Mouse (Mus musculus) midbrain, postnatal 0 days (tissue): ENCODE measurements around the gene Gm20671. TPM values are rescaled to one million over a fixed set of nuclear protein-coding genes. Genes with fewer than 3 reads are reported as not detected.
A peak's percentile ranks its signal among the peaks of the same experiment; 100 is the strongest.

Source experiments
- ATAC-seq: fragments of 200-750 bp; cut with Nextera tagmentation; 2 replicates; pipeline ENCODE4 v1.8.0; 2017; ENCODE audit warnings: moderate number of reproducible peaks, mild to moderate bottlenecking, moderate TSS enrichment, moderate library complexity; ENCODE audit not compliant: low FRiP score
- DNase-seq: peaks from one replicate; pipeline ENCODE4 v3.0.0-alpha.2; 2015; ENCODE audit warnings: low spot score
- H3K27ac ChIP-seq: fragments of 300-500 bp; sonication (generic); 2 replicates; pipeline ENCODE4 v1.5.1; 2014; ENCODE audit warnings: low read depth, mild to moderate bottlenecking, low read length, mixed read lengths
- H3K27me3 ChIP-seq: fragments of 300-500 bp; sonication (generic); 2 replicates; pipeline ENCODE4 v1.6.1; 2014; ENCODE audit warnings: low read length, control low read depth, mixed read lengths; ENCODE audit not compliant: insufficient read depth
- H3K36me3 ChIP-seq: fragments of 300-500 bp; sonication (generic); 2 replicates; pipeline ENCODE4 v1.6.1; 2014; ENCODE audit warnings: low read length, control low read depth, mixed read lengths; ENCODE audit not compliant: insufficient read depth
- H3K4me1 ChIP-seq: fragments of 300-500 bp; sonication (generic); 2 replicates; pipeline ENCODE4 v1.6.1; 2014; ENCODE audit warnings: mild to moderate bottlenecking, control low read depth, antibody characterized with exemption, low read length, mixed read lengths; ENCODE audit not compliant: insufficient read depth
- H3K4me2 ChIP-seq: fragments of 300-500 bp; sonication (generic); 2 replicates; pipeline ENCODE4 v1.6.1; 2014; ENCODE audit warnings: low read depth, mild to moderate bottlenecking, low read length, mixed read lengths; ENCODE audit not compliant: poor library complexity, severe bottlenecking
- H3K4me3 ChIP-seq: fragments of 300-500 bp; sonication (generic); 2 replicates; pipeline ENCODE4 v1.5.1; 2014; ENCODE audit warnings: low read depth, mild to moderate bottlenecking, low read length, moderate library complexity
- H3K9ac ChIP-seq: fragments of 300-500 bp; sonication (generic); replicated peaks from 2 replicates; pipeline ENCODE4 v1.6.1; 2014; ENCODE audit warnings: mild to moderate bottlenecking, low read length, moderate library complexity, mixed read lengths; ENCODE audit not compliant: poor library complexity, severe bottlenecking
- H3K9me3 ChIP-seq: fragments of 300-500 bp; sonication (generic); 2 replicates; pipeline ENCODE4 v1.6.1; 2016; ENCODE audit warnings: low read length, control low read depth
- CTCF ChIP-seq: IDR thresholded peaks from 2 replicates; pipeline ENCODE4 v1.5.1; 2016; ENCODE audit warnings: antibody characterized with exemption, mild to moderate bottlenecking
- WGBS: fragments of 180-500 bp; shearing (Covaris S2); extraction: QIAGEN DNeasy Blood & Tissue Kit; methylation state at CpG from one replicate; pipeline ENCODE4 v1.1.7; 2014; 5-methylcytosine and 5-hydroxymethylcytosine counted together
- polyA plus RNA-seq: library from polyadenylated mRNA; unstranded; fragments of >200 nt; fragmentation: Nextera tagmentation; extraction: Ambion mirVana; gene quantifications from 2 replicates; pipeline ENCODE4 v1.2.1, GENCODE M21; 2015
- total RNA-seq: library from RNA; depleted of rRNA; stranded (reverse); fragments of >200 nt; gene quantifications from 2 replicates; pipeline ENCODE4 v1.2.3, GENCODE M21; 2014

Gene Gm20671
- total and polyA plus RNA-seq, 2 experiments from 2014 or later, result 7.0 TPM; not detected in 1

DNA sequence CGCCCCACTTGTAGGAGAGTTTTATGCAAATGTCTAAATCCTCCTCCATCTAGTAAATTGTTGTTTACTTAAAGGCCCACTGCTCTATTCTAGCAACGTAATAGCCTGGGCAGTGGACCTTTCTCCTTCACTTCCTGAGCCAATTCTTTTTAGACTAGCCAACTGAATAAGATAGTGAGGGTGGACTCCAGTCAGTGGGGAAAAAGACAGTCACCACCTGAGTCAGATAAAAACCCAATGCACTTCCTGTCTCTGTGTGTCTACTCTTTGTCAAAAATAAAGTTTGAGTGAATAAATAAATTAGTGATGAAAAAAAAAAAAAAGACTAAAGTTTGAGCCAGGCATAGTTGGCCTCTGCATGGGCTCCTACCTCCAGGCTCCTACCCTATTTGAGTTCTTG is 67.2 kb downstream of the Gm20671 start:
- Histone ChIP-seq H3K4me1 (no peaks in the 10 kb centered on the region), H3K27me3 (no peaks in the 10 kb centered on the region), H3K9ac (no peak overlapping the region), H3K27ac (no peak overlapping the region), H3K4me3 (no peak overlapping the region), H3K36me3 (peaks cover 15% of the 10 kb centered on the region; the same call in 1 of the 2 replicates), H3K9me3 (no peaks in the 10 kb centered on the region), H3K4me2 (no peak overlapping the region)
- TF ChIP-seq CTCF, result no peak
- ATAC-seq (no peak), DNase-seq (no peak)
- 74% methylated on average over 2 of the region's 2 CpGs for WGBS

DNA sequence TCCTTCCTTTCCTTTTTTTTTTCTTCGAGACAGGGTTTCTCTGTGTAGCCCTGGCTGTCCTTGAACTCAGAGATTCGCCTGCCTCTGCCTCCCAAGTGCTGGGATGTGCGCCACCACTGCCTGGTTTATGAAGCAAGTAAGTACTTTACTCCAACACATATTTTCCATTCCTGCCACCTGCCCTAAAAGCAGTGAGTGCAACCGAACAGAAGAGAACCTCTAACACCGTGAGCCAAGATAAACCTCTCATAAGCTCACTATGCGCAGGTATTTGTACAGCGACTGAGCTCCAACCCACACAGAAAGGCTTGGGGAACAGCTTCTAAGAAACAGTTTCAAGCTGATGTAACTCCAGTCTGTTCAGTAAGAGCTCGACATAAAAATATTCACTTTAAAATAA is 70.8 kb downstream of the Gm20671 start:
- H3K27me3 ChIP-seq, result no peaks in the 10 kb centered on the region
- no peak overlapping the region for H3K4me3 ChIP-seq
- no peak overlapping the region for H3K9ac ChIP-seq
- ATAC-seq (no peak), DNase-seq (no peak)
- H3K27ac ChIP-seq, result no peak overlapping the region
- 0 out of 2 replicates have a peak, but pooled peaks cover 3% of the 10 kb centered on the region for H3K36me3 ChIP-seq
- no peak for TF ChIP-seq CTCF
- H3K4me1 ChIP-seq, result no peaks in the 10 kb centered on the region
- no peaks in the 10 kb centered on the region for H3K9me3 ChIP-seq
- 96% methylated on average over 8 of the region's 8 CpGs for WGBS
- no peak overlapping the region for H3K4me2 ChIP-seq

DNA sequence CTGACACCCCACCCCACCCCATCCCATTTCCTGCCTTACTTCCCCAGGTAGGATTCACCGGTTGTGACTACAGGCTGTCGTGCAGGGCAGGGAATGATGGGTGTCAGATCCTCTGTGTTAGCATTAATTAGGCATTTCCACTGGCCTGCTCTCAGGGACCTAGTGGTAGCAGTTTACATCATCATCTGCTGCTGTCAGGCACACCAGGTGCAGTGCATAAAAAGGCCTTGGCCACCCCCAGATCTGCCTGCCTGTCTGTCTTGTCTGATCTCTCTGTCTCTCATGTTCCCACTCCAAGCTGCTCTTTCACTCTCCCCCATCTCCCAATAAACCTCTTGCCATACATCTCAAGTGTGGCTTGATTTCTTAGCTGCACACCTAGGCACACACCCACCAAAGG is 75.2 kb downstream of the Gm20671 start:
- H3K36me3 ChIP-seq, result no peaks in the 10 kb centered on the region
- DNase-seq (no peak), ATAC-seq (no peak)
- no peak for TF ChIP-seq CTCF
- 46% methylated on average over 2 of the region's 2 CpGs for WGBS
- H3K27me3 ChIP-seq, result no peaks in the 10 kb centered on the region
- no peak overlapping the region for H3K4me3 ChIP-seq
- 0 out of 2 replicates have a peak overlapping the region, but pooled peaks have one; percentile 2 for H3K9ac ChIP-seq
- no peak overlapping the region for H3K4me2 ChIP-seq
- no peak overlapping the region for H3K27ac ChIP-seq
- H3K9me3 ChIP-seq, result no peaks in the 10 kb centered on the region
- no peaks in the 10 kb centered on the region for H3K4me1 ChIP-seq

DNA sequence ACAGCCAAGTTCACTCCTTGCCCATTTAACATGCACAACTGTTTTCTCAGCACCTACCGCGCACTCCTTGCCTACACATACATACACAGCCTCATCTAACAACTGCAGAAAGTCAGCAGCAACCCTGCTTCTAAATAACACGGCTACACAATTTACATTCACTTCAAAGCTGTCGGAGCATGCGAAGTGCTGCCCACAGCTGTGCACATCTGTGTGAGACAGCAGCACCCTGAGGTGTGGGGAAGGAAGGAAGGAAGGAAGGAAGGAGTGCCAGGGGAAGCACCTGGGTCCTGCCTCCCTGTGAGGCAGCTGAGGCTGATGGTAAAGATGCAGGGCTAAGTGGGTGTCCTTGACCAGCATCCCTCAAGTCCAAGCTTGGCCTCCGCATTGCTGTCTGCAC is 78.0 kb downstream of the Gm20671 start:
- DNase-seq (no peak), ATAC-seq (no peak)
- 89% methylated on average over 6 of the region's 6 CpGs for WGBS
- TF ChIP-seq CTCF, result no peak
- no peak overlapping the region for H3K27ac ChIP-seq
- H3K36me3 ChIP-seq, result no peaks in the 10 kb centered on the region
- H3K4me3 ChIP-seq, result no peak overlapping the region
- H3K4me2 ChIP-seq, result no peak overlapping the region
- no peaks in the 10 kb centered on the region for H3K27me3 ChIP-seq
- no peak overlapping the region for H3K9ac ChIP-seq
- H3K4me1 ChIP-seq, result no peaks in the 10 kb centered on the region
- no peaks in the 10 kb centered on the region for H3K9me3 ChIP-seq

DNA sequence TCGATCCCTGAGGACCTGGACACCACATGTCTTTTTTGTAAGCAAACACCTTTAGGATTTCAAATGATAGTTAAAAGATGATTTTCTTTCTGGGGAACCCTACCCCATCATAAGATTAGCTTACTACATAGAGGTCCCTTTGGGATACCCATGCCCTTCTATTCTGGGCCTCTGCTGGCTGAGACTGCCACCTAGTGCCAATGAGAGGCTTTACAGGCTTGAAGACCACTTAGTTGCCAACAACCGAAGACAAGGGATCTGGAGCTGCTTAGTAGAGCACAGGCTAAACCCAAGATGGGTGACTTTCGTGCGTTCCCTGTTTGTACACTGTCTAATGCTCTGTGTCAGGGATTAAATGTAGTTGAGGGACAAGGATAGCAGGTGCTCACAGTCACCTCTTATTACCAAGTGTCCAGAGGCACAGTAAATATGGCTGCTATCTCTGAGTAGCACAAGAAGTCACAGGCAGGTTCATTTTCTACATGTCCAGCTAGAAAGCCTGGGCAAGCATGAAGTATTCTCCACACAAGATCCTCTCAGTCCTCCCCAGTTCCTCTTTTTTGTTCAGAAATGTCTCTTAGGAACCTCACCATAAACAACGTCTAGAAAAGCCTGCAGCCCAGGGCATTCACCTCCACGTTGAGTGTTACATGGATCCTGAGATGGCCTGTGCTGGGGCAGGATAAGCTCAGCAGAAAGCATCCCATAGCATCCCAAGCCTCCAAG is 79.1 kb downstream of the Gm20671 start:
- Histone ChIP-seq H3K27ac (no peak overlapping the region), H3K4me2 (no peak overlapping the region), H3K36me3 (no peaks in the 10 kb centered on the region), H3K4me1 (peaks cover 2% of the 10 kb centered on the region; the same call in 1 of the 2 replicates), H3K4me3 (no peak overlapping the region), H3K9me3 (no peaks in the 10 kb centered on the region), H3K9ac (no peak overlapping the region), H3K27me3 (no peaks in the 10 kb centered on the region)
- peak; percentile 77 for DNase-seq
- ATAC-seq, result no peak; the same call in 1 of the 2 replicates
- TF ChIP-seq CTCF, result peak; percentile 82
- 67% methylated on average over 6 of the region's 6 CpGs for WGBS
